Mouse (Mus musculus) liver, embryonic 14.5 days (tissue): ENCODE results near the gene R3hdm4.

Experiments
- CTCF ChIP-seq: IDR thresholded peaks from 2 replicates; pipeline ENCODE4 v1.5.1; 2016; ENCODE audit warnings: antibody characterized with exemption, low read depth, control low read depth
- EP300 ChIP-seq: IDR thresholded peaks from 2 replicates; pipeline ENCODE4 v1.6.1; 2016; ENCODE audit warnings: antibody characterized with exemption, low read depth

DNA sequence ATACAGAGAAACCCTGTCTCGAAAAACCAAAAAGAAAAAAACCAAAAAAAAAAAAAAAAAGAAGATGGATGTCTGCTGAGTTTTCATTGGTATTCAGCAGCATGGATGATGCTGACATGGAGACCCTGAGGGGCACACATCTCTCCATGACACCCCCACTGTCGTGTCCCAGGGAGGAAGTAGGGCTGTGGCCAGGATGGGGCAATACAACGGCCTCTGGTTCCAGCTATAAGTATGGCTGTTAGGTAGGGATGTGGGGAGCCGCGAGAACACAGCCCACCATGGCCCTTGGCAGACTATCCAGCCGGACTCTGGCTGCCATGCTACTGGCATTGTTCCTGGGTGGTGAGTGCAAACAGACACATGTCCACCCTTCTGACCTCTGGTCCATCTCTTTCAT is 35.0 kb downstream of the R3hdm4 start, which contains the start of gene Elane:
- TF ChIP-seq CTCF (no peak), EP300 (no peak)
